Mouse (Mus musculus) CD4-positive, CD25-positive, alpha-beta regulatory T cell, adult 2 months (primary cell): ENCODE results near the gene Neto2.

Experiments
- DNase-seq: peaks from one replicate; pipeline ENCODE4 v3.0.0-alpha.2; 2012; ENCODE audit warnings: low read depth, low spot score

Neto2 gene

GRCm38 (mm10) chr8:85603203-85603895, 97.4 kb downstream of the Neto2 start:
- DNase-seq: peak; percentile 73

- no peak for DNase-seq
Observed at GRCm38 (mm10) chr8:85602737-85603136, 98.0 kb downstream of the Neto2 start.

GRCm38 (mm10) chr8:85601741-85602140, 99.0 kb downstream of the Neto2 start:
- DNase-seq: no peak

GRCm38 (mm10) chr8:85597413-85598191, 103.1 kb downstream of the Neto2 start:
- DNase-seq: no peak

- no peak for DNase-seq
Observed at GRCm38 (mm10) chr8:85595391-85595790, 105.3 kb downstream of the Neto2 start.

GRCm38 (mm10) chr8:85594983-85595382, 105.7 kb downstream of the Neto2 start:
- DNase-seq: no peak

GRCm38 (mm10) chr8:85593324-85593723, 107.4 kb downstream of the Neto2 start:
- DNase-seq: no peak

GRCm38 (mm10) chr8:85591532-85591931, 109.2 kb downstream of the Neto2 start:
- DNase-seq: no peak

- no peak for DNase-seq
Observed at GRCm38 (mm10) chr8:85590258-85590657, 110.5 kb downstream of the Neto2 start.

GRCm38 (mm10) chr8:85588596-85588995, 112.1 kb downstream of the Neto2 start:
- DNase-seq: no peak
